Mouse (Mus musculus) liver, adult 2 months (tissue): ENCODE measurements around the gene Galnt10.

ENCODE experiments used
- CTCF ChIP-seq: fragments of 200-500 bp; IDR thresholded peaks from 2 replicates; pipeline ENCODE4 v1.5.1; 2011; ENCODE audit warnings: low read depth, low read length, control low read depth
- POLR2A ChIP-seq: fragments of 200-500 bp; IDR thresholded peaks from 2 replicates; pipeline ENCODE4 v1.6.1; 2011; ENCODE audit warnings: low read length, control low read depth; ENCODE audit not compliant: insufficient read depth; ENCODE audit errors: extremely low read depth

DNA sequence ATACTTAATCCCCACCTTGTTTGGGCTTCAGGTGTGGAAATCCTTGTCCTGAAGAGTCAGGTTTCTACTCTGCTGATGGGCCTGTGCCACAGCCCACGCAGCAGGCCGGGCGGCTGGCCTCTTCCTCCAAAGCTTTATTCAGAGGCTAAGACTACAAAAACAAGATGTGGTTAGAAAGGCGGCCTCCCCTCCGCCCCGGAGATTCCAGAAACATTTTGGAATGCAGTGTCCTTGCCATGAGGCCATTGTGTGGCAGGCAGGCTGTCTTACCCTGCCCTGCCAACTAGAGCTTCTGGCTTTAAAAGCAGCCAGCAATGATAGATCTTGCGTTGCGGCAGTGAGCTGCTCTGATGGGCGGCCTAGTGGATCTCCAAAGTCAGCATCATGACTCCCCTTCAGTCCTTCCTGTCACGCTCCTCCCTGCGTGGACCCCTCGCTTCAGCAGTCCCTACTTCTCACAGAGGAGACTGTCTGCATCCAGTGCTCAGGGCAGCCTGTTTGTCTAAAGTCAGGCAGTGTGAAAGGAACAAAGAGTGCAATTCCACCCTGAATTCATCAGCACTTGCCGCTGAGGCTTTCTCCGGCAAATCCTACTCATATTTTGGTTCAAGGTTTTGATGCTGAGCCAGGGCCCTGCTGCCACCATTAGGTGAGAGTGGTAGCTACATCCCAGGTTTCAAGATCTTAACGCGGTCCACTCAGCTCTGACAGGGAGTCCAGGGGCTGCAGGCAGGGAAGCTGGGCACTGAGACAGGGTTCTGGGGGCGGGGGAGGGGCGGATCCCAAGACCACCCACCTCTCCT is 141.6 kb downstream of the Galnt10 start:
- no peak for TF ChIP-seq CTCF
- no peak for TF ChIP-seq POLR2A
